Mouse (Mus musculus) kidney, adult 2 months (tissue): ENCODE results near the gene Slc25a28.
A peak's percentile ranks its signal among the peaks of the same experiment; 100 is the strongest.

Experiments
- CTCF ChIP-seq: fragments of 200-500 bp; conservative IDR thresholded peaks from 2 replicates; pipeline ENCODE4 v1.5.1; 2011; ENCODE audit warnings: low read depth, mild to moderate bottlenecking, control low read depth, low read length, moderate library complexity, mixed read lengths; ENCODE audit not compliant: insufficient read depth, insufficient read length
- POLR2A ChIP-seq: fragments of 200-500 bp; IDR thresholded peaks from one replicate; pipeline ENCODE4 v1.6.1; 2011; ENCODE audit warnings: low read depth, low read length, control low read depth

DNA sequence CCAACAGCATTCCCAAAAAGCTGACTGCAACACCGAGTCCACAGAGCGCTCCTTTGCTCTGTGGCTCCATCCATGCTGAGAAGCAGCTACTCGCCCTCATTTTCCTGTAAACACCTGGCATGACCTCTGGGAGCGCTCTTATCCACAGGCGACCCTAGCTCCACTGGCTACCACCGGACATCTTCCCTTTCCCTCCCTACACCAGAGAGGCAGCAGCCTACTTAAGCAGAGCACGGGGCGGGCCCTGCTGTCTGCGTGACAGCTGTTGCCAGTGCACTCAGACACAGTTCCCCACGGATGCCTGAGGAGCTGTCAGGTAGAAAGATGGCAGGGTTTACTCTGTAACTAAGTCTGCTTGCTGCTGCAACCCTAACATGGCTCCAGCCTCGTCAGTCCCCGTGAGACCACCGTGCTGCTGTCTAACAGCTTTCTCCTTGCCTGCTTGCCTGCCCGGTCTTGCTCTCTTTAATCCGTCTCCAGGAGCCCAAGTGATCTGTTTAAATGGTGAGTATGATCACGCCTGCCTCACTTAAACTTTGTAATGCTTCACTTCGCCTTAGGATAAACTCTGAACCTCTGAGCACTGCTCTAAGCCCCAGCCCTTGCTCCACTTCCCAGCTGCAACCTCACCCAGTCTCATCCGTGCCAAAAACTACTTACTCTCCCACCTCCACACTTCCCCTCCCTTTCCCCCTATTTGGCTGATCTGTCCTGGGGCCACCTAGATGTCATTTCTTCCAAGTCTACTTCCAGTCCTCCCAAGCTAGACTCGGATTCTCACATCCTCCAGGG is 12.3 kb downstream of the Slc25a28 start:
- no peak for TF ChIP-seq POLR2A
- TF ChIP-seq CTCF, result peak; percentile 60; the same call in 1 of the 2 replicates
